Mouse (Mus musculus) megakaryocyte, embryonic 14.5 days (primary cell): ENCODE measurements around the gene 3110009E18Rik.

Source experiments
- FLI1 ChIP-seq: IDR thresholded peaks from 2 replicates; pipeline ENCODE4 v1.6.1; 2012; ENCODE audit warnings: low read length, inconsistent platforms, mixed read lengths
- GATA1 ChIP-seq: IDR thresholded peaks from 3 replicates; pipeline ENCODE4 v1.6.1; 2012; ENCODE audit warnings: mixed read lengths, low read length, inconsistent platforms, borderline replicate concordance

GRCm38 (mm10) chr1:120171819-120172521, 51.0 kb downstream of the 3110009E18Rik start:
- TF ChIP-seq GATA1 (no peak), FLI1 (no peak)
